Mouse (Mus musculus) myocyte (in vitro differentiated cells): Measurements from ENCODE around the gene Ccdc181.

ENCODE experiments used
- MAX ChIP-seq: IDR thresholded peaks from one replicate; pipeline ENCODE4 v1.6.1; 2011; ENCODE audit warnings: low read depth, mild to moderate bottlenecking, control low read depth
- POLR2A ChIP-seq: IDR thresholded peaks from one replicate; pipeline ENCODE4 v1.6.1; 2011; ENCODE audit warnings: low read depth, mild to moderate bottlenecking, control low read depth, moderate library complexity; ENCODE audit not compliant: insufficient read length
- TCF12 ChIP-seq: IDR thresholded peaks from one replicate; pipeline ENCODE4 v1.6.1; 2011; ENCODE audit warnings: mild to moderate bottlenecking, control low read depth; ENCODE audit not compliant: poor library complexity, insufficient read depth, severe bottlenecking

- TF ChIP-seq POLR2A (no peak), TCF12 (no peak), MAX (no peak)
These were observed 20.5 kb upstream of the Ccdc181 start for GRCm38 (mm10) chr1:164254836-164255235.
